Mouse (Mus musculus): ENCODE data around the gene Gsdma2.
"Not testable (repeated sequence)": the region's sequence is repeated elsewhere in the genome, so short reads cannot be mapped to it uniquely, and the experiment has no call there.

The Gsdma2 gene

GRCm38 (mm10) chr11:98664091-98664490 is 17.5 kb downstream of the Gsdma2 start, which contains the start of gene Gsdma:
Gsdma (plus strand) TSS chr11:98664351.
- no peak for DNase-seq (ENCODE audit: low read depth, low spot score)

- DNase-seq (ENCODE audit: low read depth, low spot score), result no peak
These were observed 22.4 kb downstream of the Gsdma2 start for GRCm38 (mm10) chr11:98668984-98669383.

GRCm38 (mm10) chr11:98671284-98671815 is 24.8 kb downstream of the Gsdma2 start:
- DNase-seq (ENCODE audit: low read depth, low spot score), result no peak

- no peak for DNase-seq (ENCODE audit: low read depth, low spot score)
These were observed 25.3 kb downstream of the Gsdma2 start for GRCm38 (mm10) chr11:98671857-98672256.

- DNase-seq (ENCODE audit: low read depth, low spot score), result no peak
These were observed 25.9 kb downstream of the Gsdma2 start for GRCm38 (mm10) chr11:98672482-98672881.

- peak; percentile 57 for DNase-seq (ENCODE audit: low read depth, low spot score)
These were observed 26.6 kb downstream of the Gsdma2 start for GRCm38 (mm10) chr11:98673136-98673535.

- no peak for DNase-seq (ENCODE audit: low read depth, low spot score)
These were observed 29.3 kb downstream of the Gsdma2 start for GRCm38 (mm10) chr11:98675829-98676363.

- no peak for DNase-seq (ENCODE audit: low read depth, low spot score)
These were observed 33.5 kb downstream of the Gsdma2 start for GRCm38 (mm10) chr11:98680023-98680422.

GRCm38 (mm10) chr11:98680595-98680994 is 34.0 kb downstream of the Gsdma2 start:
- DNase-seq (ENCODE audit: low read depth, low spot score), result not testable (repeated sequence)

- DNase-seq (ENCODE audit: low read depth, low spot score), result no peak
These were observed 34.6 kb downstream of the Gsdma2 start for GRCm38 (mm10) chr11:98681186-98681585.

GRCm38 (mm10) chr11:98681786-98682745 is 35.5 kb downstream of the Gsdma2 start, which contains the start of gene Psmd3:
Psmd3 (plus strand) TSS chr11:98682554.
- peak; percentile 98 for DNase-seq (ENCODE audit: low read depth, low spot score)

- DNase-seq (ENCODE audit: low read depth, low spot score), result no peak
These were observed 36.3 kb downstream of the Gsdma2 start for GRCm38 (mm10) chr11:98682811-98683210.

- no peak for DNase-seq (ENCODE audit: low read depth, low spot score)
These were observed 39.1 kb downstream of the Gsdma2 start for GRCm38 (mm10) chr11:98685642-98686041.

- no peak for DNase-seq (ENCODE audit: low read depth, low spot score)
These were observed 40.4 kb downstream of the Gsdma2 start for GRCm38 (mm10) chr11:98686976-98687375.

- DNase-seq (ENCODE audit: low read depth, low spot score), result no peak
These were observed 41.5 kb downstream of the Gsdma2 start for GRCm38 (mm10) chr11:98688009-98688408.

GRCm38 (mm10) chr11:98693201-98693600 is 46.6 kb downstream of the Gsdma2 start:
- DNase-seq (ENCODE audit: low read depth, low spot score), result no peak

GRCm38 (mm10) chr11:98693746-98694145 is 47.2 kb downstream of the Gsdma2 start:
- DNase-seq (ENCODE audit: low read depth, low spot score), result no peak

- DNase-seq (ENCODE audit: low read depth, low spot score), result no peak
These were observed 47.7 kb downstream of the Gsdma2 start for GRCm38 (mm10) chr11:98694301-98694700.

GRCm38 (mm10) chr11:98695408-98695807 is 48.8 kb downstream of the Gsdma2 start:
- DNase-seq (ENCODE audit: low read depth, low spot score), result no peak

GRCm38 (mm10) chr11:98696454-98697216 is 50.1 kb downstream of the Gsdma2 start:
- no peak for DNase-seq (ENCODE audit: low read depth, low spot score)

- no peak for DNase-seq (ENCODE audit: low read depth, low spot score)
These were observed 50.7 kb downstream of the Gsdma2 start for GRCm38 (mm10) chr11:98697225-98697624.

Data from forelimb bud, embryonic 11.5 days (tissue).